Mouse (Mus musculus) testis, adult 2 months (tissue): ENCODE data around the gene Pvr.

Experiments used
- CTCF ChIP-seq: fragments of 200-500 bp; IDR thresholded peaks from 2 replicates; pipeline ENCODE4 v1.5.1; 2012; ENCODE audit warnings: low read depth, mild to moderate bottlenecking, inconsistent platforms, low read length, moderate library complexity; ENCODE audit not compliant: control insufficient read depth, insufficient read depth, insufficient replicate concordance
- POLR2A ChIP-seq: fragments of 200-500 bp; IDR thresholded peaks from 2 replicates; pipeline ENCODE4 v1.6.1; 2012; ENCODE audit warnings: low read depth, mild to moderate bottlenecking, inconsistent platforms, low read length, moderate library complexity; ENCODE audit not compliant: control insufficient read depth

GRCm38 (mm10) chr7:19866490-19866889 lies 54.5 kb downstream of the Pvr start:
- TF ChIP-seq POLR2A, result no peak
- TF ChIP-seq CTCF, result no peak
